Mouse (Mus musculus) MEL (cell line): ENCODE data around the gene Vangl1. TPM values are rescaled to one million over a fixed set of nuclear protein-coding genes. Genes with fewer than 3 reads are reported as not detected.

Source experiments
- DNase-seq: peaks from one replicate; pipeline ENCODE4 v3.0.0; 2011; ENCODE audit warnings: low read depth, low spot score
- H3K27ac ChIP-seq: 2 replicates; pipeline ENCODE4 v1.5.1; 2012; ENCODE audit warnings: low read depth, mild to moderate bottlenecking, control low read depth, low read length, moderate library complexity; ENCODE audit not compliant: control insufficient read depth
- H3K27me3 ChIP-seq, 2 experiments: fragments of 150-350 bp in 1 of 2; sonication (generic) in 1 of 2; 2 replicates each; pipeline ENCODE4 v1.6.1; 2012; ENCODE audit warnings: low read length in 2 of 2, mild to moderate bottlenecking in 2 of 2, improper control_type of control experiment in 1 of 2, moderate library complexity in 1 of 2; ENCODE audit not compliant: insufficient read depth in 2 of 2, control insufficient read depth in 1 of 2
- H3K36me3 ChIP-seq, 2 experiments: 2 replicates each; pipeline ENCODE4 v1.6.1; 2012 to 2014; ENCODE audit warnings: low read length in 2 of 2, improper control_type of control experiment in 1 of 2, inconsistent platforms in 1 of 2, mild to moderate bottlenecking in 1 of 2; ENCODE audit not compliant: insufficient read depth in 2 of 2, control insufficient read depth in 1 of 2
- H3K4me1 ChIP-seq, 2 experiments: fragments of 150-350 bp in 1 of 2; sonication (generic) in 1 of 2; 2 replicates each; pipeline ENCODE4 v1.6.1; 2012; ENCODE audit warnings: low read length in 2 of 2, improper control_type of control experiment in 1 of 2, mild to moderate bottlenecking in 1 of 2; ENCODE audit not compliant: insufficient read depth in 2 of 2, control insufficient read depth in 1 of 2
- H3K4me3 ChIP-seq, 2 experiments: fragments of 150-350 bp in 1 of 2; sonication (generic) in 1 of 2; 2 replicates each; pipeline ENCODE4 v1.5.1; 2012; ENCODE audit warnings: low read depth in 2 of 2, low read length in 2 of 2, mild to moderate bottlenecking in 2 of 2, moderate library complexity in 2 of 2, control low read depth in 1 of 2, improper control_type of control experiment in 1 of 2; ENCODE audit not compliant: control insufficient read depth in 1 of 2, insufficient read depth in 1 of 2
- H3K79me2 ChIP-seq: 2 replicates; pipeline ENCODE4 v1.6.1; 2012; ENCODE audit warnings: mild to moderate bottlenecking, low read length, moderate library complexity; ENCODE audit not compliant: control insufficient read depth, poor library complexity, insufficient read depth
- H3K9ac ChIP-seq: 2 replicates; pipeline ENCODE4 v1.6.1; 2012; ENCODE audit warnings: low read depth, mild to moderate bottlenecking, control low read depth, low read length, moderate library complexity; ENCODE audit not compliant: control insufficient read depth, poor library complexity, severe bottlenecking
- H3K9me3 ChIP-seq: fragments of 150-350 bp; sonication (generic); replicated peaks from 2 replicates; pipeline ENCODE4 v1.6.1; 2012; ENCODE audit warnings: mild to moderate bottlenecking, low read length, improper control_type of control experiment, moderate library complexity; ENCODE audit not compliant: insufficient read depth
- CHD1 ChIP-seq: IDR thresholded peaks from 2 replicates; pipeline ENCODE4 v1.6.1; 2012; ENCODE audit warnings: low read depth, mild to moderate bottlenecking, inconsistent platforms, low read length, improper control_type of control experiment
- E2F4 ChIP-seq: IDR thresholded peaks from 2 replicates; pipeline ENCODE4 v1.6.1; 2011; ENCODE audit warnings: low read depth, low read length, improper control_type of control experiment, borderline replicate concordance
- EP300 ChIP-seq, 2 experiments: IDR thresholded peaks; 2 replicates each; pipeline ENCODE4 v1.6.1; 2011; ENCODE audit warnings: improper control_type of control experiment in 2 of 2, low read length in 2 of 2, low read depth in 1 of 2, mild to moderate bottlenecking in 1 of 2
- ETS1 ChIP-seq: IDR thresholded peaks from 2 replicates; pipeline ENCODE4 v1.6.1; 2012; ENCODE audit warnings: low read depth, mild to moderate bottlenecking, inconsistent platforms, low read length, improper control_type of control experiment, moderate library complexity
- GABPA ChIP-seq: IDR thresholded peaks from 2 replicates; pipeline ENCODE4 v1.6.1; 2012; ENCODE audit warnings: low read depth, mild to moderate bottlenecking, inconsistent platforms, low read length, improper control_type of control experiment, moderate library complexity
- GATA1 ChIP-seq: IDR thresholded peaks from 2 replicates; pipeline ENCODE4 v1.6.1; 2011; ENCODE audit warnings: low read depth, low read length, improper control_type of control experiment
- HCFC1 ChIP-seq: IDR thresholded peaks from 2 replicates; pipeline ENCODE4 v1.6.1; 2012; ENCODE audit warnings: low read depth, mild to moderate bottlenecking, inconsistent platforms, low read length, improper control_type of control experiment, moderate library complexity
- JUND ChIP-seq: IDR thresholded peaks from 2 replicates; pipeline ENCODE4 v1.6.1; 2011; ENCODE audit warnings: low read depth, mild to moderate bottlenecking, improper control_type of control experiment, low read length
- MAFK ChIP-seq: IDR thresholded peaks from 2 replicates; pipeline ENCODE4 v1.6.1; 2011; ENCODE audit warnings: low read depth, mild to moderate bottlenecking, low read length, improper control_type of control experiment, borderline replicate concordance
- MAX ChIP-seq: IDR thresholded peaks from 2 replicates; pipeline ENCODE4 v1.6.1; 2011; ENCODE audit warnings: low read length, improper control_type of control experiment
- MAZ ChIP-seq: IDR thresholded peaks from 2 replicates; pipeline ENCODE4 v1.6.1; 2012; ENCODE audit warnings: low read depth, mild to moderate bottlenecking, inconsistent platforms, low read length, improper control_type of control experiment
- MEF2A ChIP-seq: IDR thresholded peaks from 2 replicates; pipeline ENCODE4 v1.6.1; 2014; ENCODE audit warnings: low read depth, mild to moderate bottlenecking, inconsistent platforms, low read length, improper control_type of control experiment; ENCODE audit not compliant: poor library complexity, insufficient replicate concordance, severe bottlenecking; ENCODE audit errors: extremely low read depth
- NELFE ChIP-seq: IDR thresholded peaks from 2 replicates; pipeline ENCODE4 v1.6.1; 2011; ENCODE audit warnings: low read depth, low read length, improper control_type of control experiment
- POLR2A ChIP-seq, 2 experiments: IDR thresholded peaks; 2 replicates each; pipeline ENCODE4 v1.6.1; 2011 to 2012; ENCODE audit warnings: low read length in 2 of 2, mild to moderate bottlenecking in 2 of 2, control low read depth in 1 of 2, improper control_type of control experiment in 1 of 2, low read depth in 1 of 2, moderate library complexity in 1 of 2; ENCODE audit not compliant: control insufficient read depth in 1 of 2, insufficient read depth in 1 of 2, poor library complexity in 1 of 2
- POLR2AphosphoS2 ChIP-seq: IDR thresholded peaks from 2 replicates; pipeline ENCODE4 v1.6.1; 2011; ENCODE audit warnings: low read length, improper control_type of control experiment
- POLR2AphosphoS5 ChIP-seq: IDR thresholded peaks from 2 replicates; pipeline ENCODE4 v1.6.1; 2012; ENCODE audit warnings: low read depth, borderline replicate concordance, mild to moderate bottlenecking, inconsistent platforms, low read length, moderate library complexity, mixed read lengths
- SIN3A ChIP-seq: IDR thresholded peaks from 2 replicates; pipeline ENCODE4 v1.6.1; 2012; ENCODE audit warnings: low read length, improper control_type of control experiment, inconsistent platforms
- UBTF ChIP-seq: IDR thresholded peaks from 2 replicates; pipeline ENCODE4 v1.6.1; 2012; ENCODE audit warnings: low read depth, mild to moderate bottlenecking, inconsistent platforms, low read length, improper control_type of control experiment, moderate library complexity, borderline replicate concordance; ENCODE audit not compliant: insufficient read depth
- USF2 ChIP-seq, 2 experiments: IDR thresholded peaks; 2 replicates each; pipeline ENCODE4 v1.6.1; 2011 to 2012; ENCODE audit warnings: improper control_type of control experiment in 2 of 2, low read length in 2 of 2, borderline replicate concordance in 1 of 2, inconsistent platforms in 1 of 2, low read depth in 1 of 2, mild to moderate bottlenecking in 1 of 2; ENCODE audit not compliant: insufficient read depth in 1 of 2
- ZKSCAN1 ChIP-seq: IDR thresholded peaks from 2 replicates; pipeline ENCODE4 v1.6.1; 2012; ENCODE audit warnings: low read depth, mild to moderate bottlenecking, inconsistent platforms, low read length, improper control_type of control experiment, moderate library complexity
- ZNF384 ChIP-seq: IDR thresholded peaks from 2 replicates; pipeline ENCODE4 v1.6.1; 2012; ENCODE audit warnings: low read depth, mild to moderate bottlenecking, inconsistent platforms, low read length, improper control_type of control experiment
- polyA plus RNA-seq, 2 experiments: library from polyadenylated mRNA; stranded (reverse) in 1 of 2; unstranded in 1 of 2; fragments of >175 nt in 1 of 2; fragments of >200 nt in 1 of 2; gene quantifications; 2 replicates each; pipeline versions ENCODE4 v1.2.1 to v1.2.4; 2012; ENCODE audit warnings: low replicate concordance in 2 of 2, low read depth in 1 of 2; ENCODE audit not compliant: insufficient read length in 2 of 2, insufficient read depth in 1 of 2, missing spikeins in 1 of 2
- total RNA-seq: library from RNA; depleted of rRNA; stranded (reverse); fragments of 300-350 nt; gene quantifications from 2 replicates; pipeline ENCODE4 v1.2.3, GENCODE M21; 2012

The Vangl1 gene
- total and polyA plus RNA-seq, 3 experiments: 6.5 to 15.1 TPM; not detected in 1

GRCm38 (mm10) chr3:102179869-102180268, 24.6 kb downstream of the Vangl1 start:
- no peaks in the 10 kb centered on the region for H3K27me3 ChIP-seq
- no peak for DNase-seq
- no peaks in the 10 kb centered on the region for H3K36me3 ChIP-seq
- H3K9ac ChIP-seq: no peak overlapping the region
- no peaks in the 10 kb centered on the region for H3K9me3 ChIP-seq
- no peaks in the 10 kb centered on the region for H3K79me2 ChIP-seq
- no peaks in the 10 kb centered on the region for H3K4me1 ChIP-seq
- no peak for TF ChIP-seq USF2 (IDR thresholded peaks at IDR 0.05; ENCODE audit: borderline replicate concordance in 1 of 2, insufficient read depth in 1 of 2, low read depth in 1 of 2, low read length in 2 of 2)
- no peak for TF ChIP-seq MEF2A
- no peak for TF ChIP-seq POLR2A (IDR thresholded peaks at IDR 0.05; ENCODE audit: control insufficient read depth in 1 of 2, insufficient read depth in 1 of 2, low read depth in 1 of 2, low read length in 2 of 2, poor library complexity in 1 of 2)
- no peak for TF ChIP-seq GATA1
- no peak for TF ChIP-seq SIN3A
- no peak for TF ChIP-seq MAX
- H3K27ac ChIP-seq: no peak overlapping the region
- no peak overlapping the region for H3K4me3 ChIP-seq

- Histone ChIP-seq H3K4me3 (no peak overlapping the region), H3K27ac (no peak overlapping the region), H3K9me3 (no peaks in the 10 kb centered on the region), H3K79me2 (no peaks in the 10 kb centered on the region), H3K4me1 (no peaks in the 10 kb centered on the region), H3K27me3 (no peaks in the 10 kb centered on the region), H3K36me3 (no peaks in the 10 kb centered on the region), H3K9ac (no peak overlapping the region)
- DNase-seq: no peak
- TF ChIP-seq GATA1: no peak
Observed at GRCm38 (mm10) chr3:102177837-102178615, 26.5 kb downstream of the Vangl1 start.

GRCm38 (mm10) chr3:102176116-102176515, 28.4 kb downstream of the Vangl1 start:
- H3K9ac ChIP-seq: no peak overlapping the region
- no peaks in the 10 kb centered on the region for H3K27me3 ChIP-seq
- H3K4me1 ChIP-seq: no peaks in the 10 kb centered on the region
- no peak for TF ChIP-seq POLR2AphosphoS2
- TF ChIP-seq EP300 (IDR thresholded peaks at IDR 0.05; ENCODE audit: low read depth in 1 of 2, low read length in 2 of 2): no peak
- TF ChIP-seq GABPA: no peak
- TF ChIP-seq JUND: no peak
- no peak for TF ChIP-seq ZNF384
- TF ChIP-seq SIN3A: no peak
- no peak for TF ChIP-seq POLR2AphosphoS5
- no peak for TF ChIP-seq MAFK
- TF ChIP-seq CHD1: no peak
- TF ChIP-seq UBTF: no peak
- TF ChIP-seq ZKSCAN1: no peak
- TF ChIP-seq NELFE: no peak
- no peak for TF ChIP-seq HCFC1
- no peak for TF ChIP-seq ETS1
- no peak for TF ChIP-seq E2F4
- no peak for TF ChIP-seq MAZ
- TF ChIP-seq, all 39 proteins: peak for 0
- Histone ChIP-seq H3K36me3 (no peaks in the 10 kb centered on the region), H3K9me3 (no peaks in the 10 kb centered on the region), H3K4me3 (no peak overlapping the region), H3K27ac (no peak overlapping the region), H3K79me2 (no peaks in the 10 kb centered on the region)
- no peak for DNase-seq
